Mouse (Mus musculus) cerebellum, adult 2 months (tissue): ENCODE data around the gene Zfp955a.
"Not testable (repeated sequence)": the region's sequence is repeated elsewhere in the genome, so short reads cannot be mapped to it uniquely, and the experiment has no call there.

Source experiments
- CTCF ChIP-seq: fragments of 200-500 bp; IDR thresholded peaks from 2 replicates; pipeline ENCODE4 v1.5.1; 2011; ENCODE audit warnings: low read depth, mild to moderate bottlenecking, control low read depth, low read length, moderate library complexity, borderline replicate concordance; ENCODE audit not compliant: insufficient read depth
- POLR2A ChIP-seq: fragments of 200-500 bp; IDR thresholded peaks from 2 replicates; pipeline ENCODE4 v1.6.1; 2011; ENCODE audit warnings: low read length, control low read depth, borderline replicate concordance; ENCODE audit not compliant: insufficient read depth

DNA sequence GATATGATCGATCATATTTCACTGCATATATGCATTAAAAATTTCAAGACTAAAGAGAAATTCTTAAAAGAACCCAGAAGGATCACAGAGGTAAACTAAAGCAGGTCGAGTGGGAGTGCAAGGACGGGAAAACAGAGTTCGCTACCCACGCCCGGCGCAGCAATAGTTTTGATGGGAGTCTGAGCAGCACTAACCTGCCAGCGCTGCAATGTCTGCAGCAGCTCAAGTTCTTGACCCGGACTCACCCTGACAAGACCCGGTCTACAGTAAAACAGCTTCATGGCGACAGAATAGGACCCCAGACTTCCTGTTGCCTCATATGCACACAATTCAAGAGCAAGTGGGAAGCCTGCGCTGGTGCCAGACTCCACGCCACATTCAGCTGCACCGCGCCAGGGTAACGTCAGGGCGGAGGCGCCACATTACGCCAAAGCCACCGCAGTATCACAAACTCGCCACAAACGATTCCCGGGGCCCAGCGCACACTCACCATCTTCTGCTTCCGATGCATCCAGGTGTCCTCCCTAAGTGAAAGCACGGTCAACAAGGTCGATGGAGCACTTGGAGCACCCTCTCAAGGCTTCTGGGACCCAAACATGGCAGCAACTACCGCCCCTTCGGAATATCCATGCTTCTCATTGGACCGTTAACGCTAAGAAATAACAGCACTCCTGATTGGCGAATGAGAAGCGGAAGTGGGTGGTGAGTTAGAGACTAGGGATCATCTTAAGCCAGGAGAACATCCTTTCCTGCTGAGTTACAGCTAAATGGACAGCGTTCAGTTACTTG is at the start of gene Zfp955a:
- TF ChIP-seq POLR2A, CTCF: not testable (repeated sequence)
